In genomic region chr1:143918949-143919348, GRCm38 (mm10) we compare ENCODE assay signal across 10 mouse cellular contexts.
DNase-seq lines count a peak whose midpoint lies in the region; ATAC-seq lines count a peak whose summit lies in the region.
"Had no signal": no experiment of that assay in that cellular context is flagged by ENCODE, and none has a peak within 500 bp of the region (broad histone marks: within the 10 kb centered on the region; RNA-seq: fewer than 3 reads in every experiment).

No protein-coding gene starts in this region.

- no peaks in the 10 kb centered on the region for H3K36me3 ChIP-seq in hindbrain, embryonic 12.5 days
- H3K36me3 ChIP-seq: neural tube, embryonic 12.5 days had no signal

- H3K4me2 ChIP-seq in hindbrain, embryonic 12.5 days (replicated peaks), result no peak overlapping the region
- H3K4me2 ChIP-seq: neural tube, embryonic 12.5 days had no signal

- H3K9me3 ChIP-seq in hindbrain, embryonic 12.5 days (replicated peaks), result no peaks in the 10 kb centered on the region
- H3K9me3 ChIP-seq: neural tube, embryonic 12.5 days had no signal

- H3K4me1 ChIP-seq in hindbrain, embryonic 12.5 days, result peaks cover 8% of the 10 kb centered on the region

- no peak overlapping the region for H3K4me3 ChIP-seq in hindbrain, embryonic 12.5 days
- H3K4me3 ChIP-seq: neural tube, embryonic 12.5 days had no signal

- no peak overlapping the region for H3K9ac ChIP-seq in hindbrain, embryonic 12.5 days
- H3K9ac ChIP-seq: neural tube, embryonic 12.5 days had no signal

- 70% methylated on average over 5 of the region's 5 CpGs for WGBS in hindbrain, embryonic 12.5 days

- DNase-seq in gastrocnemius, adult 8-10 months (ENCODE audit: low spot score in 2 of 2), result peak; percentile 22 to 24
- no peak for DNase-seq in gastrocnemius, postnatal 4 days (ENCODE audit: low spot score in 2 of 2)
- peak; percentile 26 to 36 for DNase-seq in spleen, adult 18-20 months
- DNase-seq in spleen, adult 12 weeks (ENCODE audit: low spot score), result no peak
- DNase-seq in natural killer cell, adult 2 months (ENCODE audit: low spot score in 2 of 2), result peak; percentile 65 to 69
- DNase-seq in left cerebral cortex, adult 8-10 months (ENCODE audit: low spot score in 2 of 2), result no peak
- no peak for DNase-seq in layer of hippocampus, adult 9-11 months

- no peak overlapping the region for H3K27ac ChIP-seq in hindbrain, embryonic 12.5 days
- H3K27ac ChIP-seq: neural tube, embryonic 12.5 days had no signal

- H3K27me3 ChIP-seq in hindbrain, embryonic 12.5 days, result peaks cover 8% of the 10 kb centered on the region; the same call in 1 of the 2 replicates
- H3K27me3 ChIP-seq: neural tube, embryonic 12.5 days had no signal

- ATAC-seq in hindbrain, embryonic 12.5 days (ENCODE audit: low FRiP score), result no peak
- ATAC-seq: intestine, postnatal 0 days had no signal

Comparison
In these comparisons a context has a peak if more than half of its experiments do, and no peak if none do; other contexts are left out.
1. DNase-seq: peak in gastrocnemius, adult 8-10 months (2 of 2), spleen, adult 18-20 months (2 of 2) and natural killer cell, adult 2 months (2 of 2); none in gastrocnemius, postnatal 4 days (0 of 2), spleen, adult 12 weeks (single experiment), left cerebral cortex, adult 8-10 months (0 of 2) and layer of hippocampus, adult 9-11 months (single experiment).